Mouse (Mus musculus): Measurements from ENCODE around the gene Dhcr24.

DNA sequence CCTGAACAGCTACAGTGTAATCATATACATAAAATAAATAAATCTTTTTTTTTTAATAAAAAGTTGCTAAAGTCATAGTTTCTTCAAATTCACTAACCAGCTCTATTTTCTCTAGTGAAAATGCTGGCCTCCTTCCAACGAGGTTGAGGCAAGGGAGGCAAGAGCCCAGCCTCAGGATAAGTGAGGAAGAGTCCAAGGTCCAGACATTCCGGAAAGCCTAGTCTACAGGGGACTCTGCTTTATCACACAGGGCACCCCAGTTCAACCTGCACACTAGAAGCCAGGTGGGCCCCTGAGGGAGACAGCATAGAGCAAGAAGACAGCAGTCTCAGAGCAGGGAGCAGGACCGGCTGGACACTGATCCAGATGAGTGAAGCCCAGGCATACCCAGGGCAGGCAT, 60.6 kb downstream of the Dhcr24 start:
- TF ChIP-seq CTCF (IDR thresholded peaks at IDR 0.05; ENCODE audit: extremely low read depth, insufficient read depth, low read length) = no peak
- TF ChIP-seq POLR2A (IDR thresholded peaks at IDR 0.05; ENCODE audit: extremely low read depth, insufficient read depth, low read length) = no peak

Measured in cortical plate, adult 2 months (tissue).